Comparison of ENCODE assay signal across 24 mouse cellular contexts in the genomic region with DNA sequence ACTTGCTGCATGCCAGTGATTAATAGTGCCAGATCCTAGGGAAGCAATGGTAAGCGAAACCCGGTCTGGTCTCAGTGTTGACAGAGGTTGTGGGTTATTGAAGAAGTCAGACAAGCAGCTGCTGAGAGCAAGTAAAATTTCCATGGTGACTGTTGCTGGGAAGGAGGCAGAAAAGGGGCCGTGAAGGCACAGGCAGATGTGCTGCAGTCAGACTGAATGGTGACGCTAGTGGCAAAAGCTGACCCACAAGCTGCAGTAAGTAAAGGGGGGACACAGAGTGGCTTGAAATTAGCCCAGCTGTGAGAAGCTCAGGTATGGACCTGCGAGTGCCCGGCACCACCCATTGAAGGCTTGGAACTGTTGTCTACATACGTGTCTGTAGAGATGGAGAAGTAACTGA. TPM values are rescaled to one million over a fixed set of nuclear protein-coding genes. Genes with fewer than 3 reads are reported as not detected.
DNase-seq lines count a peak whose midpoint lies in the region; ATAC-seq and TF ChIP-seq lines count a peak whose summit lies in the region.
"Had no signal": no experiment of that assay in that cellular context is flagged by ENCODE, and none has a peak within 500 bp of the region (broad histone marks: within the 10 kb centered on the region; RNA-seq: fewer than 3 reads in every experiment).

No protein-coding gene starts in this region.

- DNase-seq in left cerebral cortex, adult 2 months (ENCODE audit: extremely low spot score in 1 of 2, low spot score in 2 of 2): no peak
- no peak for DNase-seq in left cerebral cortex, adult 11 months (ENCODE audit: low spot score)
- DNase-seq in midbrain, embryonic 11.5 days (ENCODE audit: low spot score, missing footprints): no peak
- DNase-seq: adrenal gland, adult 8-10 months; adrenal gland, postnatal 25 days; cerebellum, adult 11-12 months; cerebellum, adult 8-10 months; cerebellum, postnatal 10 days; cerebellum, postnatal 36 days; gastrocnemius, postnatal 36 days; heart, postnatal 36 days had no signal

- H3K27me3 ChIP-seq in midbrain, embryonic 12.5 days: no peaks in the 10 kb centered on the region
- no peaks in the 10 kb centered on the region for H3K27me3 ChIP-seq in midbrain, embryonic 11.5 days (ENCODE audit: control insufficient read depth, insufficient read depth, low read length)
- H3K27me3 ChIP-seq in hindbrain, embryonic 16.5 days (replicated peaks; ENCODE audit: control insufficient read depth, insufficient read depth, low read length): no peaks in the 10 kb centered on the region
- H3K27me3 ChIP-seq: embryonic facial prominence, embryonic 12.5 days; embryonic facial prominence, embryonic 15.5 days; hindbrain, embryonic 13.5 days had no signal

- intact Hi-C loops in left cerebral cortex, adult 2 months (cut with DNase I): no loop called here

- peak overlapping the region; percentile 54; the same call in 1 of the 2 replicates for H3K27ac ChIP-seq in left cerebral cortex, adult 2 months
- H3K27ac ChIP-seq in midbrain, embryonic 12.5 days (replicated peaks): 0 out of 2 replicates have a peak overlapping the region, but pooled peaks have one; percentile 30
- no peak overlapping the region for H3K27ac ChIP-seq in midbrain, embryonic 11.5 days (ENCODE audit: low read depth, low read length)
- H3K27ac ChIP-seq in cortical plate, adult 2 months (ENCODE audit: insufficient read depth, low read length): 0 out of 2 replicates have a peak overlapping the region, but pooled peaks have one; percentile 29
- H3K27ac ChIP-seq in hindbrain, embryonic 16.5 days (ENCODE audit: low read depth, low read length): no peak overlapping the region
- H3K27ac ChIP-seq: embryonic facial prominence, embryonic 12.5 days; embryonic facial prominence, embryonic 15.5 days; hindbrain, embryonic 10.5 days; hindbrain, embryonic 13.5 days had no signal

- H3K9me3 ChIP-seq in midbrain, embryonic 12.5 days: peaks cover 12% of the 10 kb centered on the region; the same call in 1 of the 2 replicates
- H3K9me3 ChIP-seq in midbrain, embryonic 11.5 days (ENCODE audit: control insufficient read depth, low read length): no peaks in the 10 kb centered on the region
- H3K9me3 ChIP-seq in hindbrain, embryonic 16.5 days (ENCODE audit: control insufficient read depth, low read length): peaks cover 7% of the 10 kb centered on the region
- H3K9me3 ChIP-seq: embryonic facial prominence, embryonic 12.5 days; embryonic facial prominence, embryonic 15.5 days had no signal

- ATAC-seq in midbrain, embryonic 12.5 days (ENCODE audit: low FRiP score, low read depth): no peak
- ATAC-seq in midbrain, embryonic 11.5 days (ENCODE audit: low FRiP score): no peak
- ATAC-seq in hindbrain, embryonic 16.5 days: no peak
- ATAC-seq: activated CD4-positive, CD25-positive, alpha-beta regulatory T cell, adult 4 months; CD4-positive, CD25-positive, alpha-beta regulatory T cell, adult 4 months; forebrain, embryonic 14.5 days; hindbrain, postnatal 0 days; inflammation-experienced regulatory T-cells, adult 6 months had no signal

- H3K9ac ChIP-seq in midbrain, embryonic 12.5 days (replicated peaks): no peak overlapping the region
- H3K9ac ChIP-seq in midbrain, embryonic 11.5 days (ENCODE audit: low read length): no peak overlapping the region
- no peak overlapping the region for H3K9ac ChIP-seq in hindbrain, embryonic 16.5 days (ENCODE audit: low read depth, low read length)
- H3K9ac ChIP-seq: embryonic facial prominence, embryonic 12.5 days; embryonic facial prominence, embryonic 15.5 days; hindbrain, embryonic 13.5 days had no signal

- H3K4me2 ChIP-seq in midbrain, embryonic 12.5 days (replicated peaks): no peak overlapping the region
- H3K4me2 ChIP-seq in midbrain, embryonic 11.5 days: no peak overlapping the region
- no peak overlapping the region for H3K4me2 ChIP-seq in hindbrain, embryonic 16.5 days (ENCODE audit: low read length)
- H3K4me2 ChIP-seq: embryonic facial prominence, embryonic 12.5 days; embryonic facial prominence, embryonic 15.5 days; heart, embryonic 11.5 days; hindbrain, embryonic 13.5 days had no signal

- WGBS in midbrain, embryonic 12.5 days: 80% methylated on average over 7 of the region's 7 CpGs
- 80% methylated on average over 7 of the region's 7 CpGs for WGBS in midbrain, embryonic 11.5 days
- WGBS in hindbrain, embryonic 16.5 days: 59% methylated on average over 7 of the region's 7 CpGs

- H3K4me3 ChIP-seq in left cerebral cortex, adult 2 months: no peak overlapping the region
- H3K4me3 ChIP-seq in midbrain, embryonic 12.5 days: no peak overlapping the region
- H3K4me3 ChIP-seq in midbrain, embryonic 11.5 days (ENCODE audit: low read depth, low read length): no peak overlapping the region
- H3K4me3 ChIP-seq in cortical plate, adult 2 months (ENCODE audit: insufficient read depth, low read length): no peak overlapping the region
- no peak overlapping the region for H3K4me3 ChIP-seq in hindbrain, embryonic 16.5 days (ENCODE audit: low read length)
- H3K4me3 ChIP-seq: embryonic facial prominence, embryonic 12.5 days; embryonic facial prominence, embryonic 15.5 days; hindbrain, embryonic 10.5 days; hindbrain, embryonic 13.5 days had no signal

- no peaks in the 10 kb centered on the region for H3K4me1 ChIP-seq in midbrain, embryonic 12.5 days
- H3K4me1 ChIP-seq in midbrain, embryonic 11.5 days (ENCODE audit: control insufficient read depth, insufficient read depth, low read length): no peaks in the 10 kb centered on the region
- H3K4me1 ChIP-seq in cortical plate, adult 2 months (ENCODE audit: control insufficient read depth, insufficient read depth, low read length): peaks cover 10% of the 10 kb centered on the region
- peaks cover 6% of the 10 kb centered on the region; the same call in 1 of the 2 replicates for H3K4me1 ChIP-seq in hindbrain, embryonic 16.5 days (ENCODE audit: control insufficient read depth, insufficient read depth, low read depth, low read length)
- H3K4me1 ChIP-seq: embryonic facial prominence, embryonic 12.5 days had no signal

- peaks cover 11% of the 10 kb centered on the region; the same call in 1 of the 2 replicates for H3K36me3 ChIP-seq in midbrain, embryonic 12.5 days
- H3K36me3 ChIP-seq in midbrain, embryonic 11.5 days (ENCODE audit: control insufficient read depth, insufficient read depth, low read length): no peaks in the 10 kb centered on the region
- peaks cover 10% of the 10 kb centered on the region; the same call in 1 of the 2 replicates for H3K36me3 ChIP-seq in hindbrain, embryonic 16.5 days (ENCODE audit: control insufficient read depth, insufficient read depth, low read length)
- H3K36me3 ChIP-seq: embryonic facial prominence, embryonic 15.5 days had no signal

- no peak for TF ChIP-seq CTCF in left cerebral cortex, adult 2 months (IDR thresholded peaks at IDR 0.05)
- TF ChIP-seq CTCF in cortical plate, adult 2 months (IDR thresholded peaks at IDR 0.05; ENCODE audit: extremely low read depth, insufficient read depth, low read length): no peak

- no peak for TF ChIP-seq POLR2A in cortical plate, adult 2 months (IDR thresholded peaks at IDR 0.05; ENCODE audit: extremely low read depth, insufficient read depth, low read length)

RNA-seq across cellular contexts. Expression of gene Lrrc8b, which starts 11.8 kb away (rescaled TPM):
- total RNA-seq in left cerebral cortex, adult 2 months (2021): 10 to 100 TPM; 90.1 to 90.6 TPM
- 11.5 and 12.4 TPM in 2 replicates for polyA plus RNA-seq in midbrain, embryonic 12.5 days (2016; fragmentation: Nextera tagmentation; extraction: Ambion mirVana)
- 13.3 and 13.8 TPM in 2 replicates for polyA plus RNA-seq in midbrain, embryonic 11.5 days (2014; fragmentation: Nextera tagmentation; extraction: Ambion mirVana)
- polyA plus RNA-seq in cortical plate, adult 2 months (2012; rRNA removed): 57.0 and 58.2 TPM in 2 replicates
- polyA plus RNA-seq in hindbrain, embryonic 16.5 days (2015; fragmentation: Nextera tagmentation; extraction: Ambion mirVana): 11.2 and 14.9 TPM in 2 replicates

Comparison
In these comparisons a context has a peak if more than half of its experiments do, and no peak if none do; other contexts are left out.
1. H3K27ac ChIP-seq: peak in left cerebral cortex, adult 2 months (single experiment), midbrain, embryonic 12.5 days (single experiment) and cortical plate, adult 2 months (single experiment); none in midbrain, embryonic 11.5 days (single experiment) and hindbrain, embryonic 16.5 days (single experiment).